Mouse (Mus musculus): Measurements from ENCODE around the gene Pik3c2a.

DNA sequence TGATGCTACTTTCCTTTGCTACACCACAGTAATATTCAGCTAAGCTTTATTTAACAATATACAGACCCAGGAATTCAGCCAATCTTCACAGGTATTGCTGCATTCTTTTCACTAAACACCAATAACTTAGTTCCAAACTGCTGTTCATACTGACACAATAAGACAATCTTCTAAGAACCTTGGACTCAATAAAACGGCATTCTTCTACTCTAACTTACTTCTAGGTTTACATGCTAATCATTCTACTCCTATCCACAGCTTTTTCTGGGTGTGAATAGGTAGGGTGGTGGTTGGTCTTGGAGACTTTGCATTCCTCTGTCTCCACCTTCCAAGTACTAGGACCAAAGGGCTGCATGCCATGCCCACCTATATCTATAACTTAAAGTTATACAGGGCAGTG, 69.0 kb downstream of the Pik3c2a start:
- TF ChIP-seq CTCF (IDR thresholded peaks at IDR 0.05; ENCODE audit: low read depth, low read length) = no peak
- TF ChIP-seq POLR2A (IDR thresholded peaks at IDR 0.05; ENCODE audit: extremely low read depth, insufficient read depth, low read length) = no peak
